Mouse (Mus musculus): ENCODE results near the gene Cep72.

- TF ChIP-seq CTCF (IDR thresholded peaks at IDR 0.05; ENCODE audit: insufficient read depth, low read depth, low read length) (no peak), POLR2A (IDR thresholded peaks at IDR 0.05; ENCODE audit: insufficient read depth, low read depth, low read length) (0 out of 2 replicates have a peak, but pooled peaks have one; percentile 47)
Observed at GRCm38 (mm10) chr13:74008948-74009718, 53.0 kb downstream of the Cep72 start, which contains the start of gene Tppp.

Measured in olfactory bulb, adult 2 months (tissue).